In genomic region chr7:73419375-73419774, GRCm38 (mm10) we compare ENCODE assay signal across 11 mouse cellular contexts. TPM values are rescaled to one million over a fixed set of nuclear protein-coding genes. Genes with fewer than 3 reads are reported as not detected.
DNase-seq lines count a peak whose midpoint lies in the region; ATAC-seq and TF ChIP-seq lines count a peak whose summit lies in the region.
"Had no signal": no experiment of that assay in that cellular context is flagged by ENCODE, and none has a peak within 500 bp of the region (broad histone marks: within the 10 kb centered on the region; RNA-seq: fewer than 3 reads in every experiment).

No protein-coding gene starts in this region.

- no peaks in the 10 kb centered on the region for H3K9me3 ChIP-seq in forebrain, embryonic 10.5 days
- no peaks in the 10 kb centered on the region for H3K9me3 ChIP-seq in forebrain, embryonic 16.5 days (ENCODE audit: control insufficient read depth, low read length)
- H3K9me3 ChIP-seq in lung, embryonic 14.5 days (ENCODE audit: low read depth, low read length), result no peaks in the 10 kb centered on the region
- no peaks in the 10 kb centered on the region for H3K9me3 ChIP-seq in hindbrain, embryonic 14.5 days (ENCODE audit: control insufficient read depth, low read length)

- no peaks in the 10 kb centered on the region for H3K27me3 ChIP-seq in forebrain, embryonic 10.5 days (ENCODE audit: poor library complexity, severe bottlenecking)
- no peaks in the 10 kb centered on the region for H3K27me3 ChIP-seq in forebrain, embryonic 16.5 days (replicated peaks; ENCODE audit: control insufficient read depth, insufficient read depth, low read length)
- H3K27me3 ChIP-seq in lung, embryonic 14.5 days (ENCODE audit: insufficient read depth, low read length), result no peaks in the 10 kb centered on the region
- H3K27me3 ChIP-seq in hindbrain, embryonic 14.5 days (ENCODE audit: control insufficient read depth, insufficient read depth, low read length), result no peaks in the 10 kb centered on the region
- no peaks in the 10 kb centered on the region for H3K27me3 ChIP-seq in small intestine, adult 2 months (ENCODE audit: control insufficient read depth, insufficient read depth, low read length)

- no peak for ATAC-seq in forebrain, embryonic 16.5 days
- ATAC-seq in lung, embryonic 14.5 days (ENCODE audit: insufficient read depth), result 0 out of 2 replicates have a peak, but pooled peaks have one; percentile 27
- ATAC-seq in hindbrain, embryonic 14.5 days (ENCODE audit: low FRiP score), result no peak

- H3K27ac ChIP-seq in forebrain, embryonic 10.5 days, result peak overlapping the region; percentile 54
- H3K27ac ChIP-seq in forebrain, embryonic 16.5 days (ENCODE audit: low read length), result no peak overlapping the region
- H3K27ac ChIP-seq in lung, embryonic 14.5 days (ENCODE audit: low read depth), result no peak overlapping the region
- 0 out of 2 replicates have a peak overlapping the region, but pooled peaks have one; percentile 18 for H3K27ac ChIP-seq in hindbrain, embryonic 14.5 days
- H3K27ac ChIP-seq in small intestine, adult 2 months (ENCODE audit: insufficient read depth, low read depth, low read length), result no peak overlapping the region

- peaks cover 73% of the 10 kb centered on the region for H3K4me1 ChIP-seq in forebrain, embryonic 10.5 days
- peaks cover 24% of the 10 kb centered on the region for H3K4me1 ChIP-seq in forebrain, embryonic 16.5 days (replicated peaks; ENCODE audit: control insufficient read depth, insufficient read depth, low read length)
- H3K4me1 ChIP-seq in lung, embryonic 14.5 days (ENCODE audit: insufficient read depth), result no peaks in the 10 kb centered on the region; the same call in 1 of the 2 replicates
- H3K4me1 ChIP-seq in hindbrain, embryonic 14.5 days (replicated peaks; ENCODE audit: control insufficient read depth, insufficient read depth, low read length), result peaks cover 13% of the 10 kb centered on the region; the same call in 1 of the 2 replicates
- H3K4me1 ChIP-seq in small intestine, adult 2 months (ENCODE audit: control insufficient read depth, insufficient read depth, insufficient read length, low read length), result no peaks in the 10 kb centered on the region

- no peak overlapping the region for H3K9ac ChIP-seq in forebrain, embryonic 16.5 days (replicated peaks; ENCODE audit: low read depth, low read length)
- no peak overlapping the region for H3K9ac ChIP-seq in lung, embryonic 14.5 days
- no peak overlapping the region for H3K9ac ChIP-seq in hindbrain, embryonic 14.5 days

- peaks cover 70% of the 10 kb centered on the region for H3K36me3 ChIP-seq in forebrain, embryonic 10.5 days (replicated peaks)
- peaks cover 7% of the 10 kb centered on the region; the same call in 1 of the 2 replicates for H3K36me3 ChIP-seq in forebrain, embryonic 16.5 days (ENCODE audit: control insufficient read depth, insufficient read depth)
- H3K36me3 ChIP-seq in lung, embryonic 14.5 days (ENCODE audit: insufficient read depth), result peaks cover 52% of the 10 kb centered on the region
- H3K36me3 ChIP-seq in hindbrain, embryonic 14.5 days (replicated peaks; ENCODE audit: control insufficient read depth, insufficient read depth), result peaks cover 39% of the 10 kb centered on the region
- H3K36me3 ChIP-seq in small intestine, adult 2 months (ENCODE audit: control insufficient read depth, insufficient read depth, low read length), result no peaks in the 10 kb centered on the region

- DNase-seq in forebrain, embryonic 10.5 days (ENCODE audit: extremely low spot score, low spot score), result no peak
- peak; percentile 60 for DNase-seq in lung, embryonic 14.5 days
- DNase-seq in lung, postnatal 36 days, result no peak
- no peak for DNase-seq in hindbrain, embryonic 14.5 days (ENCODE audit: low spot score)
- DNase-seq in cerebellum, adult 8-10 months, result no peak
- DNase-seq in urinary bladder, postnatal 10 days (ENCODE audit: low spot score), result no peak
- DNase-seq: gastrocnemius, postnatal 36 days; kidney, postnatal 36 days; right cerebral cortex, postnatal 14 days had no signal

- 38% methylated on average over 7 of the region's 7 CpGs for WGBS in forebrain, embryonic 10.5 days
- 33% methylated on average over 7 of the region's 7 CpGs for WGBS in forebrain, embryonic 16.5 days
- WGBS in lung, embryonic 14.5 days, result 31% methylated on average over 7 of the region's 7 CpGs
- 22% methylated on average over 7 of the region's 7 CpGs for WGBS in hindbrain, embryonic 14.5 days
- WGBS in small intestine, adult 2 months, result 38% methylated on average over 7 of the region's 7 CpGs

- no peak overlapping the region for H3K4me3 ChIP-seq in forebrain, embryonic 10.5 days
- H3K4me3 ChIP-seq in forebrain, embryonic 16.5 days (replicated peaks; ENCODE audit: low read length), result no peak overlapping the region
- no peak overlapping the region for H3K4me3 ChIP-seq in lung, embryonic 14.5 days (ENCODE audit: low read depth, low read length)
- H3K4me3 ChIP-seq in hindbrain, embryonic 14.5 days (replicated peaks; ENCODE audit: low read length), result no peak overlapping the region
- H3K4me3 ChIP-seq in small intestine, adult 2 months (ENCODE audit: low read depth, low read length), result no peak overlapping the region

- TF ChIP-seq CTCF in lung, embryonic 14.5 days (IDR thresholded peaks at IDR 0.05; ENCODE audit: low read depth), result peak; percentile 48
- peak; percentile 7; the same call in 1 of the 2 replicates for TF ChIP-seq CTCF in small intestine, adult 2 months (IDR thresholded peaks at IDR 0.05; ENCODE audit: extremely low read depth, insufficient read length, insufficient replicate concordance, low read depth, low read length)

- no peak overlapping the region for H3K4me2 ChIP-seq in forebrain, embryonic 16.5 days (ENCODE audit: low read length)
- no peak overlapping the region for H3K4me2 ChIP-seq in lung, embryonic 14.5 days
- H3K4me2 ChIP-seq in hindbrain, embryonic 14.5 days (replicated peaks), result no peak overlapping the region

- TF ChIP-seq POLR2A in small intestine, adult 2 months (IDR thresholded peaks at IDR 0.05; ENCODE audit: low read depth, low read length), result no peak

RNA-seq across cellular contexts. Expression of gene Rgma, which starts 44.1 kb away (rescaled TPM):
- polyA plus RNA-seq in forebrain, embryonic 10.5 days (2016; fragmentation: Nextera tagmentation; extraction: Ambion mirVana), result 26.2 and 26.8 TPM in 2 replicates
- 22.2 and 23.1 TPM in 2 replicates for polyA plus RNA-seq in forebrain, embryonic 16.5 days (2015; fragmentation: Nextera tagmentation; extraction: Ambion mirVana)
- polyA plus RNA-seq in lung, embryonic 14.5 days (2014; fragmentation: Nextera tagmentation; extraction: Ambion mirVana), result 19.0 and 22.8 TPM in 2 replicates
- polyA plus RNA-seq in hindbrain, embryonic 14.5 days (2014; fragmentation: Nextera tagmentation; extraction: Ambion mirVana), result 46.3 and 46.7 TPM in 2 replicates
- polyA plus RNA-seq in small intestine, adult 2 months (2012; rRNA removed), result 10.8 and 11.1 TPM in 2 replicates

Comparison
In these comparisons a context has a peak if more than half of its experiments do, and no peak if none do; other contexts are left out.
1. H3K27ac ChIP-seq: peak in forebrain, embryonic 10.5 days (single experiment) and hindbrain, embryonic 14.5 days (single experiment); none in forebrain, embryonic 16.5 days (single experiment), lung, embryonic 14.5 days (single experiment) and small intestine, adult 2 months (single experiment).